Mouse (Mus musculus): ENCODE measurements at regions not wholly inside any gene's neighbourhood (a gene's known extent, or its start where the extent isn't known, plus 50 kb on each side); places are given as distances from the start of the nearest gene placed in this dataset.

- TF ChIP-seq CTCF (IDR thresholded peaks at IDR 0.05; ENCODE audit: extremely low read depth, insufficient read depth, low read length) (no peak), POLR2A (IDR thresholded peaks at IDR 0.05; ENCODE audit: extremely low read depth, insufficient read depth, low read length) (no peak)
- no peak overlapping the region for H3K27ac ChIP-seq (ENCODE audit: insufficient read depth, low read length)
- no peaks in the 10 kb centered on the region for H3K4me1 ChIP-seq (ENCODE audit: control insufficient read depth, insufficient read depth, low read length)
- no peak overlapping the region for H3K4me3 ChIP-seq (ENCODE audit: insufficient read depth, low read length)
These were observed 168.3 kb upstream of the Tshz3 start for GRCm38 (mm10) chr7:36529504-36530065.

DNA sequence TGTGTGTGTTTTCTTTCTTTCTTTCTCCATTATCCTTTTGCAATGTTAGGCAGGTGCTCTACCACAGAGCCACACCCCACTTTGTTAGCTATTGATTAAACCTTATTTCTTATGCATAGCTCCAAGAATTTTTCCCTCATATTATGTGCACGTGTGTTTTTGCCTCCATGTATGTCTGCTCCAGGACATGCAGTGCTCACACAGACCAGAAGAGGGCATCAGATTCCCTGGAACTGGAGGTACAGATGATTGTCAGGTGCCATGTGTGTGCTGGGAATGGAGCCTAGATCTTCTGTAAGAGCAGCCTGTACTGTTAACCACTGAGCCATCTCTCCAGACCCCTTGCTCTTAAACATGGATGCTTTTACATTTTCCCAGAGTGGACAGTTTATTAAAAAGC, 166.4 kb upstream of the Tshz3 start:
- TF ChIP-seq CTCF (IDR thresholded peaks at IDR 0.05; ENCODE audit: extremely low read depth, insufficient read depth, low read length) (0 out of 2 replicates have a peak, but pooled peaks have one; percentile 7), POLR2A (IDR thresholded peaks at IDR 0.05; ENCODE audit: extremely low read depth, insufficient read depth, low read length) (no peak)

DNA sequence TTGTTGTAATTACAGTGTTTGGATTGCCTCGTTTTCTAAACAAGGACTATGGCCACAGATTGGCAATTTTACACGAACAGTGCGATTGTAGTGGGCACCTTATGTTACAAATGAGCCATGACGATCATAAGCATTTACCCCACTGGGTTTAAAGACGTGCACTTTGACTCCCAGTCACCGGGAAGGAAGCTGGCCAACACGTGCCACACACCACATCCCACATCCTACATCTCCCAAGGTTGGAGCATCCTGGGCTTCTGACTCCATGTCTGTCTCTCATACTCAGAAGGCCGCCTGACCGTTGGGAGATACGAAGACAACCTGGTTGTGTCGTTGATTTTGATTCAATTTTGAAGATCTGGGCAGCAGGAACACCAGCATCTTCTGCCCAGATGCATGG, 159.8 kb upstream of the Tshz3 start:
- Histone ChIP-seq H3K4me3 (ENCODE audit: insufficient read depth, low read length) (no peak overlapping the region), H3K4me1 (ENCODE audit: control insufficient read depth, insufficient read depth, low read length) (no peaks in the 10 kb centered on the region), H3K27ac (ENCODE audit: insufficient read depth, low read length) (no peak overlapping the region)
- no peak for TF ChIP-seq POLR2A (IDR thresholded peaks at IDR 0.05; ENCODE audit: extremely low read depth, insufficient read depth, low read length)
- TF ChIP-seq CTCF (IDR thresholded peaks at IDR 0.05; ENCODE audit: extremely low read depth, insufficient read depth, low read length) = no peak

More for the DNA sequence above, 166.4 kb upstream of the Tshz3 start:
- Histone ChIP-seq H3K27ac (ENCODE audit: insufficient read depth, low read length) (no peak overlapping the region), H3K4me1 (ENCODE audit: control insufficient read depth, insufficient read depth, low read length) (no peaks in the 10 kb centered on the region), H3K4me3 (ENCODE audit: insufficient read depth, low read length) (no peak overlapping the region)

DNA sequence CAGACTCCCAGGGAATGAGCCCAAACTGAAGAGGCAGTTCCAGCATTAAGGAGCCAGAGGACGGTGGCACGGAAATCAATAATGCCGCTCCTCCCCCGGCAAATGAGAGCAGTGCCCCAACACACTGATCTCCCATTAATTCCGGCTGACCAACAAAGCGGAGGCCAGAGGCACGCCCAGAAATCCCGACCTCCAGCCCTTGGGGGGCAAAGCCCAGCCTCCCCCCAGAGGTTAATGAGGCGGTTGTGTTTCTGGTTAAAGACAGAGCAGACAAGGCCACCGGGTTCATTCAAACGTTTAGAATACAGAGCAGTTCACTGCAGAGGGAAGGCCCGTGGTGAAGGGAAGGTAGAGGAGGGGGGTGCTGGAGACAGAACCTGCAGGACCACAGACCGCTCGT, 149.9 kb upstream of the Tshz3 start:
- H3K4me3 ChIP-seq (ENCODE audit: insufficient read depth, low read length) = no peak overlapping the region

DNA sequence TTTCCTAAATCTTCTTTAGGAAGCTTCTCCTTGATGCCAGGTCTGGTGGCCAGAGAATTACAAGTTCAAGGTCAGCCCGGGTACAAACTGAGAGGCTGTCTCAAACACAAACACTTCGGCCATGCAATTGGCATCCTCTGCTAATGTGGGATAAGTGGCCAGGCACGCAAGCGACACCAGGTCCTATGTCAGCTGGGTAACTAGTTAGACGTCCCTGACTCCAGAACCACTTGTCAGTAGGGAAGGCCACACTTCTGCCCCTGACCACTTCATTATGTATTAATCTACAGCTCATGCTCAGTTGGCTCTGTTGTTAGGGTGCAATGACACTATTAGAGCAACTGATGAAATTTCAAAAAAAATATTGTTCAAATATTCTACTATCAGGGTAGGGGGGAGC, 149.5 kb upstream of the Tshz3 start:
- no peaks in the 10 kb centered on the region for H3K4me1 ChIP-seq (ENCODE audit: control insufficient read depth, insufficient read depth, low read length)
- no peak overlapping the region for H3K4me3 ChIP-seq (ENCODE audit: insufficient read depth, low read length)
- H3K27ac ChIP-seq (ENCODE audit: insufficient read depth, low read length) = no peak overlapping the region
- TF ChIP-seq POLR2A (IDR thresholded peaks at IDR 0.05; ENCODE audit: extremely low read depth, insufficient read depth, low read length) (no peak), CTCF (IDR thresholded peaks at IDR 0.05; ENCODE audit: extremely low read depth, insufficient read depth, low read length) (no peak)

More for the DNA sequence above, 149.9 kb upstream of the Tshz3 start:
- no peak overlapping the region for H3K27ac ChIP-seq (ENCODE audit: insufficient read depth, low read length)
- no peaks in the 10 kb centered on the region for H3K4me1 ChIP-seq (ENCODE audit: control insufficient read depth, insufficient read depth, low read length)
- TF ChIP-seq CTCF (IDR thresholded peaks at IDR 0.05; ENCODE audit: extremely low read depth, insufficient read depth, low read length) (no peak), POLR2A (IDR thresholded peaks at IDR 0.05; ENCODE audit: extremely low read depth, insufficient read depth, low read length) (no peak)

- Histone ChIP-seq H3K4me1 (ENCODE audit: control insufficient read depth, insufficient read depth, low read length) (no peaks in the 10 kb centered on the region), H3K27ac (ENCODE audit: insufficient read depth, low read length) (no peak overlapping the region), H3K4me3 (ENCODE audit: insufficient read depth, low read length) (no peak overlapping the region)
- no peak for TF ChIP-seq CTCF (IDR thresholded peaks at IDR 0.05; ENCODE audit: extremely low read depth, insufficient read depth, low read length)
- TF ChIP-seq POLR2A (IDR thresholded peaks at IDR 0.05; ENCODE audit: extremely low read depth, insufficient read depth, low read length) = no peak
These were observed 126.9 kb upstream of the Tshz3 start for GRCm38 (mm10) chr7:36571061-36571460.

GRCm38 (mm10) chr7:36582074-36582473, 115.8 kb upstream of the Tshz3 start:
- no peak overlapping the region for H3K4me3 ChIP-seq (ENCODE audit: insufficient read depth, low read length)
- H3K27ac ChIP-seq (ENCODE audit: insufficient read depth, low read length) = no peak overlapping the region
- no peak for TF ChIP-seq CTCF (IDR thresholded peaks at IDR 0.05; ENCODE audit: extremely low read depth, insufficient read depth, low read length)
- TF ChIP-seq POLR2A (IDR thresholded peaks at IDR 0.05; ENCODE audit: extremely low read depth, insufficient read depth, low read length) = no peak
- no peaks in the 10 kb centered on the region for H3K4me1 ChIP-seq (ENCODE audit: control insufficient read depth, insufficient read depth, low read length)

DNA sequence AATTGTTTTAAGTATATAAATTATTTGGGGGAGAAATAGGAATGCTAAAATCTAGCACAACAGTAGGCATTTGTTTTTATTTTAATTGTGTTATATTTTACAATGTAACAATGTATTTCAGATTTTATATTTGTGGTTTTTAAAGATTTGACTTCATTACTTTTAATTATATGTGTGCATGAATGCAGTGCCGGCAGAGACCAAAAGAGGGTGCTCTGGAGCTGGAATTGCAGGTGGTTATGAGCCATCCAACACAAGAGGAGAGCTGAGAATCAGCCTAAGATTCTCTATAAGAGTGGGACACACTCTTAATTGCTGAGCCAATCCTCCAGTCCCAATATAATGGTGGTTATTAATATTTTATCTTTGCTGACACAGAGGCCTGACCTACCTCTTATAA, 112.9 kb upstream of the Tshz3 start:
- no peak overlapping the region for H3K27ac ChIP-seq (ENCODE audit: insufficient read depth, low read length)
- H3K4me1 ChIP-seq (ENCODE audit: control insufficient read depth, insufficient read depth, low read length) = no peaks in the 10 kb centered on the region
- TF ChIP-seq POLR2A (IDR thresholded peaks at IDR 0.05; ENCODE audit: extremely low read depth, insufficient read depth, low read length) (no peak), CTCF (IDR thresholded peaks at IDR 0.05; ENCODE audit: extremely low read depth, insufficient read depth, low read length) (no peak)
- no peak overlapping the region for H3K4me3 ChIP-seq (ENCODE audit: insufficient read depth, low read length)

GRCm38 (mm10) chr7:36591496-36591895, 106.4 kb upstream of the Tshz3 start:
- Histone ChIP-seq H3K4me3 (ENCODE audit: insufficient read depth, low read length) (no peak overlapping the region), H3K27ac (ENCODE audit: insufficient read depth, low read length) (no peak overlapping the region), H3K4me1 (ENCODE audit: control insufficient read depth, insufficient read depth, low read length) (no peaks in the 10 kb centered on the region)
- TF ChIP-seq CTCF (IDR thresholded peaks at IDR 0.05; ENCODE audit: extremely low read depth, insufficient read depth, low read length) (no peak), POLR2A (IDR thresholded peaks at IDR 0.05; ENCODE audit: extremely low read depth, insufficient read depth, low read length) (no peak)

- TF ChIP-seq POLR2A (IDR thresholded peaks at IDR 0.05; ENCODE audit: extremely low read depth, insufficient read depth, low read length) (no peak), CTCF (IDR thresholded peaks at IDR 0.05; ENCODE audit: extremely low read depth, insufficient read depth, low read length) (no peak)
- Histone ChIP-seq H3K4me3 (ENCODE audit: insufficient read depth, low read length) (no peak overlapping the region), H3K27ac (ENCODE audit: insufficient read depth, low read length) (no peak overlapping the region), H3K4me1 (ENCODE audit: control insufficient read depth, insufficient read depth, low read length) (no peaks in the 10 kb centered on the region)
These were observed 101.2 kb upstream of the Tshz3 start for GRCm38 (mm10) chr7:36596630-36597301.
